Comparison of ENCODE assay signal across 29 mouse cellular contexts in genomic region chr1:66282447-66282846, GRCm38 (mm10).
DNase-seq lines count a peak whose midpoint lies in the region; ATAC-seq lines count a peak whose summit lies in the region.
"Had no signal": no experiment of that assay in that cellular context is flagged by ENCODE, and none has a peak within 500 bp of the region (broad histone marks: within the 10 kb centered on the region; RNA-seq: fewer than 3 reads in every experiment).

No protein-coding gene starts in this region.

- no peak overlapping the region for H3K27ac ChIP-seq in hindbrain, embryonic 11.5 days (ENCODE audit: low read depth, low read length)
- H3K27ac ChIP-seq in hindbrain, embryonic 10.5 days: no peak overlapping the region
- no peak overlapping the region for H3K27ac ChIP-seq in kidney, embryonic 16.5 days (ENCODE audit: low read length)
- peak overlapping the region; percentile 40 for H3K27ac ChIP-seq in neural tube, embryonic 13.5 days (replicated peaks)
- H3K27ac ChIP-seq: forebrain, embryonic 13.5 days; heart, embryonic 13.5 days; intestine, embryonic 15.5 days; liver, embryonic 14.5 days; macrophage; midbrain, embryonic 12.5 days; neural tube, embryonic 12.5 days; stomach, postnatal 0 days had no signal

- no peak overlapping the region for H3K9ac ChIP-seq in hindbrain, embryonic 11.5 days (ENCODE audit: low read depth, low read length)
- no peak overlapping the region for H3K9ac ChIP-seq in kidney, embryonic 16.5 days (replicated peaks; ENCODE audit: low read length)
- no peak overlapping the region for H3K9ac ChIP-seq in neural tube, embryonic 13.5 days
- H3K9ac ChIP-seq: forebrain, embryonic 13.5 days; heart, embryonic 13.5 days; intestine, embryonic 15.5 days; liver, embryonic 14.5 days; midbrain, embryonic 12.5 days; neural tube, embryonic 12.5 days had no signal

- H3K9me3 ChIP-seq in hindbrain, embryonic 11.5 days (ENCODE audit: control insufficient read depth, low read length): no peaks in the 10 kb centered on the region
- no peaks in the 10 kb centered on the region for H3K9me3 ChIP-seq in hindbrain, embryonic 10.5 days
- H3K9me3 ChIP-seq in kidney, embryonic 16.5 days (ENCODE audit: low read length): no peaks in the 10 kb centered on the region
- no peaks in the 10 kb centered on the region for H3K9me3 ChIP-seq in neural tube, embryonic 13.5 days
- H3K9me3 ChIP-seq: forebrain, embryonic 13.5 days; heart, embryonic 13.5 days; intestine, embryonic 15.5 days; midbrain, embryonic 12.5 days; neural tube, embryonic 12.5 days had no signal

- H3K4me1 ChIP-seq in hindbrain, embryonic 11.5 days (replicated peaks; ENCODE audit: control insufficient read depth, insufficient read depth, low read length): no peaks in the 10 kb centered on the region
- H3K4me1 ChIP-seq in hindbrain, embryonic 10.5 days (replicated peaks): no peaks in the 10 kb centered on the region
- no peaks in the 10 kb centered on the region for H3K4me1 ChIP-seq in kidney, embryonic 16.5 days (ENCODE audit: insufficient read depth, low read length)
- H3K4me1 ChIP-seq in neural tube, embryonic 13.5 days (replicated peaks): peaks cover 8% of the 10 kb centered on the region
- H3K4me1 ChIP-seq: heart, embryonic 13.5 days; intestine, embryonic 15.5 days; midbrain, embryonic 12.5 days had no signal

- no peaks in the 10 kb centered on the region for H3K27me3 ChIP-seq in hindbrain, embryonic 11.5 days (ENCODE audit: control insufficient read depth, insufficient read depth, low read length)
- H3K27me3 ChIP-seq in hindbrain, embryonic 10.5 days (ENCODE audit: insufficient read depth, poor library complexity, severe bottlenecking): no peaks in the 10 kb centered on the region
- H3K27me3 ChIP-seq in kidney, embryonic 16.5 days (ENCODE audit: insufficient read depth, low read length): no peaks in the 10 kb centered on the region
- H3K27me3 ChIP-seq in neural tube, embryonic 13.5 days: no peaks in the 10 kb centered on the region
- H3K27me3 ChIP-seq: forebrain, embryonic 13.5 days; heart, embryonic 13.5 days; intestine, embryonic 15.5 days; midbrain, embryonic 12.5 days; neural tube, embryonic 12.5 days had no signal

- peak; percentile 68 for ATAC-seq in hindbrain, embryonic 11.5 days (ENCODE audit: low FRiP score)
- ATAC-seq in kidney, embryonic 16.5 days (ENCODE audit: low FRiP score, low TSS enrichment): peak; percentile 67; the same call in 1 of the 2 replicates
- ATAC-seq in neural tube, embryonic 13.5 days (ENCODE audit: low read depth): no peak
- ATAC-seq in activated CD4-positive, CD25-positive, alpha-beta regulatory T cell, adult 4 months: no peak
- ATAC-seq: forebrain, embryonic 13.5 days; intestine, embryonic 15.5 days had no signal

- H3K4me3 ChIP-seq in hindbrain, embryonic 11.5 days (ENCODE audit: low read depth, low read length): no peak overlapping the region
- no peak overlapping the region for H3K4me3 ChIP-seq in hindbrain, embryonic 10.5 days
- H3K4me3 ChIP-seq in kidney, embryonic 16.5 days (ENCODE audit: low read length): no peak overlapping the region
- no peak overlapping the region for H3K4me3 ChIP-seq in neural tube, embryonic 13.5 days
- H3K4me3 ChIP-seq: forebrain, embryonic 13.5 days; heart, embryonic 13.5 days; intestine, embryonic 15.5 days; midbrain, embryonic 12.5 days; neural tube, embryonic 12.5 days had no signal

- no peak for DNase-seq in hindbrain, embryonic 11.5 days (ENCODE audit: low spot score)
- DNase-seq in hindbrain, embryonic 10.5 days (ENCODE audit: low spot score): no peak
- no peak for DNase-seq in kidney, adult 18-20 months
- DNase-seq in neural tube, embryonic 10.5 days (ENCODE audit: extremely low spot score, low spot score): no peak
- no peak for DNase-seq in ovary, postnatal 10 days (ENCODE audit: low spot score)
- DNase-seq: adrenal gland, postnatal 25 days; cerebellum, adult 11-12 months; cerebellum, adult 9-11 months; gastrocnemius, postnatal 10 days; heart, postnatal 10 days; kidney, postnatal 10 days; layer of hippocampus, adult 9-11 months; liver; lung, adult 2 months; lung, postnatal 10 days; spleen, adult 18-20 months; thymus, adult 18-20 months; thymus, postnatal 25 days had no signal

- WGBS in hindbrain, embryonic 11.5 days: 59% methylated on average over 3 of the region's 3 CpGs
- WGBS in hindbrain, embryonic 10.5 days: 72% methylated on average over 3 of the region's 3 CpGs
- WGBS in kidney, embryonic 16.5 days: 15% methylated on average over 3 of the region's 3 CpGs
- 50% methylated on average over 3 of the region's 3 CpGs for WGBS in neural tube, embryonic 13.5 days

- no peak overlapping the region for H3K4me2 ChIP-seq in hindbrain, embryonic 11.5 days (replicated peaks; ENCODE audit: low read depth, low read length)
- no peak overlapping the region for H3K4me2 ChIP-seq in kidney, embryonic 16.5 days (replicated peaks; ENCODE audit: low read depth, low read length)
- no peak overlapping the region for H3K4me2 ChIP-seq in neural tube, embryonic 13.5 days
- H3K4me2 ChIP-seq: forebrain, embryonic 13.5 days; heart, embryonic 13.5 days; intestine, embryonic 15.5 days; midbrain, embryonic 12.5 days; neural tube, embryonic 12.5 days had no signal

- H3K36me3 ChIP-seq in hindbrain, embryonic 11.5 days (ENCODE audit: control insufficient read depth, insufficient read depth, low read length): no peaks in the 10 kb centered on the region
- H3K36me3 ChIP-seq in hindbrain, embryonic 10.5 days: 0 out of 2 replicates have a peak, but pooled peaks cover 3% of the 10 kb centered on the region
- no peaks in the 10 kb centered on the region for H3K36me3 ChIP-seq in kidney, embryonic 16.5 days (ENCODE audit: insufficient read depth, low read length)
- 0 out of 2 replicates have a peak, but pooled peaks cover 5% of the 10 kb centered on the region for H3K36me3 ChIP-seq in neural tube, embryonic 13.5 days
- H3K36me3 ChIP-seq: heart, embryonic 13.5 days; intestine, embryonic 15.5 days; midbrain, embryonic 12.5 days; neural tube, embryonic 12.5 days had no signal

Comparison
In these comparisons a context has a peak if more than half of its experiments do, and no peak if none do; other contexts are left out.
1. ATAC-seq: peak in hindbrain, embryonic 11.5 days (single experiment) and kidney, embryonic 16.5 days (single experiment); none in neural tube, embryonic 13.5 days (single experiment) and activated CD4-positive, CD25-positive, alpha-beta regulatory T cell, adult 4 months (single experiment).